Mouse (Mus musculus) cerebral cortex, adult 2 months (tissue): Measurements from ENCODE around the gene Prkce.

ENCODE experiments used
- WGBS: fragments of 180-500 bp; shearing (Covaris S2); methylation state at CpG from one replicate; pipeline ENCODE4 v1.1.7; 2018; 5-methylcytosine and 5-hydroxymethylcytosine counted together

The Prkce gene

GRCm38 (mm10) chr17:86408614-86409006 lies 241.0 kb downstream of the Prkce start:
- 68% methylated on average over 5 of the region's 5 CpGs for whole genome bisulfite sequencing

GRCm38 (mm10) chr17:86409485-86409884 lies 241.9 kb downstream of the Prkce start:
- WGBS = 82% methylated on average over 8 of the region's 8 CpGs

GRCm38 (mm10) chr17:86410496-86410895 lies 242.9 kb downstream of the Prkce start:
- WGBS = 68% methylated on average over 12 of the region's 12 CpGs

DNA sequence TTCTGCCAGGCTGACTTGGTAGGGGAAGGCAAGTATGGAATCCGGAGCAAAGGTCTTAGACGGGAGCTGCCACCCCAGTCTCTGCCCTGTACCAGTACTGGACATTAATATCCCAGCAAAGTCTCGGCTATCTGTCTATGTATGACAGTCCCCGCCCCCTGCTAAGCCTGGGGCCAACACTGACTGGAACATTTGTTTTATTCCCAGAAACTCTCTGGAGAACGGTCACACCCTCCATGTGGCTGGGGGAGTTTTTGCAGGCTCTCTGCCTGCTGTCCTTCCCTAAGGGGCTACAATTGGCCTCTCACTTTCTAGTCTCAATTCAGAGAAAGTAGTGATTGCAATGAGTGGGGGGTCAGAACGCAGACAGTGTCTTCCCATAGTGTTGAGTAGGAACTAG lies 244.6 kb downstream of the Prkce start:
- WGBS = 62% methylated on average over 6 of the region's 6 CpGs

- 85% methylated on average over 8 of the region's 8 CpGs for WGBS
Observed at GRCm38 (mm10) chr17:86414608-86415007, 247.0 kb downstream of the Prkce start.

GRCm38 (mm10) chr17:86415989-86416388 lies 248.4 kb downstream of the Prkce start:
- 49% methylated on average over 7 of the region's 7 CpGs for WGBS

DNA sequence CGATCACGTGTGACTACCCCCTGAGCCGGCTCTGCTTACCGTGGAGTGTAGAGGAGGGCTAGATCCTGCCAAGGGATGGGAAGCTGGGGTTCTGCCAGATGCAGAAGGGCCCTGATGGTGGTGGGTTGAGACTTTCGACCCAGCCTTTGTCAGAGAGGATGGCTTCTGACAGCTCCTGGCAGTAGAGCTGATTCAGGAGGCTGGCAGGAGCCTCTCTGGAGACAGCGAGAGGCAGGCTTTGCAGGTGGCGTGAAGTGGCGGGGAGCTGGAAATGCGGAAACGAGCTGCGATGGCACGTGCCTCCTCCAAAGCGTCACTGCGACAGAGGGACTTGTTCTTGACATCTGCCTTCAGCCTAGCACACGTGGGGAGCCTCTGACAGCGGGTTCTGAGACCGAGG lies 250.7 kb downstream of the Prkce start:
- WGBS = 52% methylated on average over 17 of the region's 17 CpGs

GRCm38 (mm10) chr17:86419199-86419598 lies 251.6 kb downstream of the Prkce start:
- WGBS = 86% methylated on average over 6 of the region's 6 CpGs

GRCm38 (mm10) chr17:86420646-86421338 lies 253.2 kb downstream of the Prkce start:
- 46% methylated on average over 10 of the region's 10 CpGs for WGBS

DNA sequence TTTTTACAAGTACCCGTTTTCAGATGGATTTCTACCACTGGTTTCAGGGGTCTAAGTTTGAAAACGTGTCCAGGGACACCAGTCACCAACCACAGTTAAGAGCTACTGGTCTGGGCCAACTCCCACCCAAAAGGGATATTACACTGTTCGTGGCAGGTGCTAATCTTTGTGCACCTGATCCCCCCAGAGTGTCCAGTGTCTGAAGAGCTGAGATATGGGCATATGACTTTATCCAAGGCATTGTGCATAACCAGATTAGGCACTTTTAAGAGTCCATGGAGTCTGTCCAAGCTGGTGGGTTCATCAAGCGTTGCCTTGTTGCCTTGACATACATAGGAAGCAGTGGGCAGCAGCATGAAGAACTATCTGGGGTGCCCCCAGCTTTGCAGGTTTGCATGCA lies 254.4 kb downstream of the Prkce start:
- WGBS = 69% methylated on average over 4 of the region's 4 CpGs

GRCm38 (mm10) chr17:86429877-86430276 lies 262.3 kb downstream of the Prkce start:
- WGBS = 61% methylated on average over 6 of the region's 6 CpGs

DNA sequence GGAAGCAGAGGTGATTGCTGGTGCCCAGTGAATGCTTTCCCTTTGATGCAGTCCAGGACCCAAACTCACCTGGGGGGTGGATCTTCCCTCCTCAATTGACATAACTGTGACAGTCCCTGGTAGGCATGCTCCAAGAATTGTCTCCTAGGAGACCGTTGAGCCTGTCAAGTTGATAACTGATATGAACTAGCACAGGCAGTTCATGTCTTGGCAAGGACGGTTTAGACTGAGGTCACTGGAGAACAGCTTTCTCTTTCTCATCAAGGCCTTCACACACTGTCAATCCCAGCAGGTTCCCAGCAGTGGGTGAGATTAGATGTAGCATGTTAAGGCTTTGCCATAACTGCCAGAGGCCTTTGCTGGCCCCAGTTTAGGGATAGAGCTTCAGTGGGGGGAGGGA lies 265.5 kb downstream of the Prkce start:
- WGBS = 75% methylated on average over 2 of the region's 2 CpGs

- WGBS = 56% methylated on average over 11 of the region's 11 CpGs
Observed at GRCm38 (mm10) chr17:86433813-86434212, 266.2 kb downstream of the Prkce start.

DNA sequence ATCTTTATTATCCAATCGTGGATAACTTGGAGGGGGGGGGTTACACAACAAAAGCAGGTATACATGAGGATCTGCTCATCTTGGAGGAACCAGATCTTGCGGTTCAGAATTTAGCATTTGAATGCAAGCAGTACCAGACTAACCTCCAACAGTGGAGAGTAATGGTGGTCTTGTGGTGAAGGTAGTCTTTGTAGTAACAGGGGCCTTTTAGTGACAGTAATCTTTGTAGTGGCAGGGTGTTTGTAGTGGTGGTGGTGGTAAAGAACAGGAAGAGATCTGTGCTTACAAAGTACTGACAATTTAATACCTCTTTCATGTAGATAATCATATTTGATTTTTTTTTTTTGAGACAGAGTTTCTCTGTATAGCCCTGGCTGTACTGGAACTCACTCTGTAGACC lies 267.2 kb downstream of the Prkce start:
- 59% methylated on average over 2 of the region's 2 CpGs for WGBS

GRCm38 (mm10) chr17:86435570-86435969 lies 268.0 kb downstream of the Prkce start:
- 44% methylated on average over 1 of the region's 1 CpGs for WGBS

GRCm38 (mm10) chr17:86435984-86436383 lies 268.4 kb downstream of the Prkce start:
- WGBS = 99% methylated on average over 2 of the region's 2 CpGs

- WGBS = 61% methylated on average over 12 of the region's 12 CpGs
Observed at GRCm38 (mm10) chr17:86436583-86437370, 269.2 kb downstream of the Prkce start.

- 30% methylated on average over 20 of the region's 20 CpGs for WGBS
Observed at GRCm38 (mm10) chr17:86437516-86438277, 270.1 kb downstream of the Prkce start.

DNA sequence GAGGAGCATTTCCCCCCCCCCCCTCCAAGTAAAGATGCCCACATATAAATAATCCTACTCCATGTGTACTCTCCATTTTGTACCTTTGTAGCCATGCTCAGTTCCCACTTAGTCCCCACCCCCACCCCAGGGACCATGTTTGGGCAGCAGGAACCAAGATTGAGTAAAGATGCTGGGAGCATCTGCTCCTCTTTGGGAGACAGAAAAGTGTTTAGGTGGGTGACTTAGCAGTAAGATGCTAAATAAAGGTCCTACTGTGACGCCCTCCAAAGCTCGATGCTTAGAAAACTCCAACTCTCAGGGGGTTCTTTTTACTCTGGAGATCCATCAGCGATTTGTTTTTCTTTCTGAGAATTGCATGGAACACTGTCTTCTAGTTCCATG lies 270.7 kb downstream of the Prkce start:
- WGBS = 35% methylated on average over 3 of the region's 3 CpGs

- 73% methylated on average over 5 of the region's 5 CpGs for WGBS
Observed at GRCm38 (mm10) chr17:86438763-86439162, 271.2 kb downstream of the Prkce start.

DNA sequence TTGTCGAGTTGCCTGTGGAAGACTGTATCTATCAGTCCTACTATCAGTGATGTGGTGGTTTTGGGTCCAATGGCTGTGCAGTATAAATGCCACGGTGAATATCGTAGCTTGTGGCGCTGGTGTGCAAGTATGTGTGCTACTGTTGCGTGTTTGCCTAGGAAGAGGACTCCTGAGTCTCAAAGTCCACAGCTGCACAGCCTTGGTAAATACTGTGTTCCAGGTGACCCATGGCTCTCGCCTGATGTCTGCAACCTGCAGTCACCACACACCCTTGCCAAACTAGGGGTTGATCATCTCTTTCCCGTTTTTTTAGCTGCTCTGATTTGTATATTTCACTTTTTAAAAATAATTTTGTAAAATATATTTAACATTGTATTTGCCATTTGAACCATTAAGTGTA lies 273.5 kb downstream of the Prkce start:
- 92% methylated on average over 7 of the region's 7 CpGs for WGBS

DNA sequence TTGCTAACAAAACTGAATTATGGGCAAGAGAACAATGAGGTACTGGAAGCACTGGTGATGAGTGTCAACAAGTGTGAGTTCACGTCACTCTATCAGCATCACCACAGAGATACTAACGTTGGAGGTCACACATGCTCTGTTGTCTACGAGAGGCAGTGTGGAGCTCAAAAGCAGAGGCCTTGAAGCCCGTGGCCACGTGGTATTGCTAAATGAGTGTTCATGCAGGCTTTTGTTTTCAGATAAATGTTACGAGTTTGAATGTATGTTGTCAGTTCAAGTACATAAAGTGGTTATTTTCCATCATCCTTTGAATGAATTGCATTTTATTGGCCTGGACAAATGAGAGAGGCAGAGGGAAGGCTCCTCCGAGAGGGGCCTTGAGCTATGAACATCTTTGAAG lies 276.3 kb downstream of the Prkce start:
- 66% methylated on average over 7 of the region's 7 CpGs for WGBS
